Mouse (Mus musculus) hindbrain, embryonic 16.5 days (tissue): ENCODE measurements at regions not wholly inside any gene's neighbourhood (a gene's known extent, or its start where the extent isn't known, plus 50 kb on each side); places are given as distances from the start of the nearest gene placed in this dataset.
"Not testable (repeated sequence)": the region's sequence is repeated elsewhere in the genome, so short reads cannot be mapped to it uniquely, and the experiment has no call there.

Source experiments
- ATAC-seq: fragments of 200-750 bp; cut with Nextera tagmentation; 2 replicates; pipeline ENCODE4 v1.8.0; 2017; ENCODE audit warnings: moderate TSS enrichment, moderate library complexity
- H3K27ac ChIP-seq: fragments of 300-500 bp; sonication (generic); 2 replicates; pipeline ENCODE4 v1.5.1; 2014; ENCODE audit warnings: low read depth, mild to moderate bottlenecking, control low read depth, low read length, moderate library complexity
- H3K27me3 ChIP-seq: fragments of 300-500 bp; sonication (generic); replicated peaks from 2 replicates; pipeline ENCODE4 v1.6.1; 2014; ENCODE audit warnings: low read length; ENCODE audit not compliant: control insufficient read depth, insufficient read depth
- H3K36me3 ChIP-seq: fragments of 300-500 bp; sonication (generic); 2 replicates; pipeline ENCODE4 v1.6.1; 2014; ENCODE audit warnings: mild to moderate bottlenecking, low read length, moderate library complexity, mixed read lengths; ENCODE audit not compliant: control insufficient read depth, insufficient read depth
- H3K4me1 ChIP-seq: fragments of 300-500 bp; sonication (generic); 2 replicates; pipeline ENCODE4 v1.6.1; 2014; ENCODE audit warnings: low read depth, low read length; ENCODE audit not compliant: control insufficient read depth, insufficient read depth
- H3K4me2 ChIP-seq: fragments of 300-500 bp; sonication (generic); 2 replicates; pipeline ENCODE4 v1.6.1; 2014; ENCODE audit warnings: mild to moderate bottlenecking, low read length, control low read depth, moderate library complexity
- H3K4me3 ChIP-seq: fragments of 300-500 bp; sonication (generic); 2 replicates; pipeline ENCODE4 v1.5.1; 2014; ENCODE audit warnings: mild to moderate bottlenecking, low read length, control low read depth, moderate library complexity
- H3K9ac ChIP-seq: fragments of 300-500 bp; sonication (generic); 2 replicates; pipeline ENCODE4 v1.6.1; 2014; ENCODE audit warnings: low read depth, mild to moderate bottlenecking, control low read depth, low read length, moderate library complexity
- H3K9me3 ChIP-seq: fragments of 300-500 bp; sonication (generic); 2 replicates; pipeline ENCODE4 v1.6.1; 2014; ENCODE audit warnings: mild to moderate bottlenecking, low read length, moderate library complexity; ENCODE audit not compliant: control insufficient read depth
- WGBS: fragments of 180-500 bp; shearing (Covaris S2); extraction: QIAGEN DNeasy Blood & Tissue Kit; methylation state at CpG from one replicate; pipeline ENCODE4 v1.1.7; 2014; 5-methylcytosine and 5-hydroxymethylcytosine counted together

GRCm38 (mm10) chr2:92809681-92810323 is 105.1 kb upstream of the Syt13 start:
- 86% methylated on average over 4 of the region's 4 CpGs for WGBS
- Histone ChIP-seq H3K4me3 (no peak overlapping the region), H3K4me2 (no peak overlapping the region), H3K36me3 (no peaks in the 10 kb centered on the region), H3K9ac (no peak overlapping the region), H3K27ac (no peak overlapping the region), H3K9me3 (no peaks in the 10 kb centered on the region), H3K27me3 (no peaks in the 10 kb centered on the region; the same call in 1 of the 2 replicates), H3K4me1 (peaks cover 32% of the 10 kb centered on the region)
- ATAC-seq: no peak

- not testable (repeated sequence) for ATAC-seq, H3K4me3 ChIP-seq
- WGBS: 20% methylated on average over 6 of the region's 6 CpGs
These were observed 103.9 kb upstream of the Syt13 start for GRCm38 (mm10) chr2:92810956-92811355.

GRCm38 (mm10) chr2:92813028-92813427 is 101.9 kb upstream of the Syt13 start:
- Histone ChIP-seq H3K27ac (no peak overlapping the region), H3K9ac (no peak overlapping the region)
- 59% methylated on average over 11 of the region's 11 CpGs for WGBS

More at GRCm38 (mm10) chr2:92810956-92811355, 103.9 kb upstream of the Syt13 start:
- not testable (repeated sequence) for H3K9ac ChIP-seq, H3K9me3 ChIP-seq, H3K4me2 ChIP-seq, H3K36me3 ChIP-seq, H3K27me3 ChIP-seq, H3K27ac ChIP-seq
- H3K4me1 ChIP-seq: peaks cover 28% of the 10 kb centered on the region

GRCm38 (mm10) chr2:92819586-92819985 is 95.3 kb upstream of the Syt13 start:
- ATAC-seq: no peak
- 61% methylated on average over 6 of the region's 6 CpGs for WGBS
- Histone ChIP-seq H3K36me3 (no peaks in the 10 kb centered on the region), H3K27me3 (no peaks in the 10 kb centered on the region), H3K4me2 (no peak overlapping the region), H3K9ac (no peak overlapping the region), H3K27ac (no peak overlapping the region), H3K4me1 (no peaks in the 10 kb centered on the region), H3K9me3 (no peaks in the 10 kb centered on the region), H3K4me3 (no peak overlapping the region)

More at GRCm38 (mm10) chr2:92813028-92813427, 101.9 kb upstream of the Syt13 start:
- Histone ChIP-seq H3K4me1 (peaks cover 12% of the 10 kb centered on the region), H3K4me2 (no peak overlapping the region), H3K27me3 (no peaks in the 10 kb centered on the region; the same call in 1 of the 2 replicates), H3K36me3 (no peaks in the 10 kb centered on the region), H3K4me3 (no peak overlapping the region), H3K9me3 (no peaks in the 10 kb centered on the region)
- ATAC-seq: no peak

- Histone ChIP-seq H3K4me1 (no peaks in the 10 kb centered on the region), H3K27ac (no peak overlapping the region), H3K4me3 (no peak overlapping the region), H3K9me3 (no peaks in the 10 kb centered on the region), H3K4me2 (no peak overlapping the region), H3K9ac (no peak overlapping the region), H3K27me3 (no peaks in the 10 kb centered on the region), H3K36me3 (no peaks in the 10 kb centered on the region)
- ATAC-seq: no peak
- WGBS: 71% methylated on average over 1 of the region's 1 CpGs
These were observed 90.6 kb upstream of the Syt13 start for GRCm38 (mm10) chr2:92824325-92824724.

GRCm38 (mm10) chr2:92825395-92825794 is 89.5 kb upstream of the Syt13 start:
- 22% methylated on average over 6 of the region's 6 CpGs for WGBS
- Histone ChIP-seq H3K27me3 (no peaks in the 10 kb centered on the region), H3K9ac (no peak overlapping the region), H3K4me2 (no peak overlapping the region), H3K27ac (no peak overlapping the region), H3K4me1 (peaks cover 5% of the 10 kb centered on the region; the same call in 1 of the 2 replicates), H3K9me3 (no peaks in the 10 kb centered on the region), H3K4me3 (no peak overlapping the region), H3K36me3 (no peaks in the 10 kb centered on the region)
- ATAC-seq: peak; percentile 45

GRCm38 (mm10) chr2:92830134-92830533 is 84.8 kb upstream of the Syt13 start:
- no peak overlapping the region for H3K4me3 ChIP-seq
- H3K27me3 ChIP-seq: no peaks in the 10 kb centered on the region
- WGBS: 30% methylated on average over 2 of the region's 2 CpGs
- H3K4me1 ChIP-seq: peaks cover 5% of the 10 kb centered on the region; the same call in 1 of the 2 replicates
- no peak overlapping the region for H3K4me2 ChIP-seq
- no peak overlapping the region for H3K9ac ChIP-seq
- H3K27ac ChIP-seq: no peak overlapping the region
- peak; percentile 24; the same call in 1 of the 2 replicates for ATAC-seq
- H3K36me3 ChIP-seq: no peaks in the 10 kb centered on the region
- H3K9me3 ChIP-seq: no peaks in the 10 kb centered on the region

GRCm38 (mm10) chr2:92831784-92832183 is 83.1 kb upstream of the Syt13 start:
- no peak for ATAC-seq
- Histone ChIP-seq H3K4me2 (no peak overlapping the region), H3K27ac (no peak overlapping the region), H3K9ac (no peak overlapping the region), H3K4me1 (peaks cover 5% of the 10 kb centered on the region; the same call in 1 of the 2 replicates), H3K27me3 (no peaks in the 10 kb centered on the region), H3K4me3 (no peak overlapping the region), H3K9me3 (no peaks in the 10 kb centered on the region), H3K36me3 (no peaks in the 10 kb centered on the region)
- WGBS: 72% methylated on average over 7 of the region's 7 CpGs

- H3K36me3 ChIP-seq: no peaks in the 10 kb centered on the region
- ATAC-seq: no peak
- no peak overlapping the region for H3K27ac ChIP-seq
- H3K4me2 ChIP-seq: no peak overlapping the region
- H3K4me3 ChIP-seq: no peak overlapping the region
- 75% methylated on average over 4 of the region's 4 CpGs for WGBS
- H3K9me3 ChIP-seq: no peaks in the 10 kb centered on the region
- H3K9ac ChIP-seq: no peak overlapping the region
- H3K4me1 ChIP-seq: no peaks in the 10 kb centered on the region
- H3K27me3 ChIP-seq: no peaks in the 10 kb centered on the region
These were observed 78.7 kb upstream of the Syt13 start for GRCm38 (mm10) chr2:92836203-92836602.
